Mouse (Mus musculus) liver, embryonic 14.5 days (tissue): Measurements from ENCODE around the gene Lhx4.

Experiments
- CTCF ChIP-seq: IDR thresholded peaks from 2 replicates; pipeline ENCODE4 v1.5.1; 2016; ENCODE audit warnings: antibody characterized with exemption, low read depth, control low read depth
- EP300 ChIP-seq: IDR thresholded peaks from 2 replicates; pipeline ENCODE4 v1.6.1; 2016; ENCODE audit warnings: antibody characterized with exemption, low read depth

GRCm38 (mm10) chr1:155720006-155720405 is 31.5 kb downstream of the Lhx4 start:
- TF ChIP-seq CTCF (no peak), EP300 (no peak)
